Mouse (Mus musculus) urinary bladder, postnatal 4 days (tissue): Measurements from ENCODE around the gene Sars2.
A peak's percentile ranks its signal among the peaks of the same experiment; 100 is the strongest.

Experiments used
- DNase-seq, 2 experiments: peaks; one replicate each; pipeline ENCODE4 v3.0.0; 2021 to 2022; ENCODE audit warnings: low spot score in 2 of 2

Gene Sars2

DNA sequence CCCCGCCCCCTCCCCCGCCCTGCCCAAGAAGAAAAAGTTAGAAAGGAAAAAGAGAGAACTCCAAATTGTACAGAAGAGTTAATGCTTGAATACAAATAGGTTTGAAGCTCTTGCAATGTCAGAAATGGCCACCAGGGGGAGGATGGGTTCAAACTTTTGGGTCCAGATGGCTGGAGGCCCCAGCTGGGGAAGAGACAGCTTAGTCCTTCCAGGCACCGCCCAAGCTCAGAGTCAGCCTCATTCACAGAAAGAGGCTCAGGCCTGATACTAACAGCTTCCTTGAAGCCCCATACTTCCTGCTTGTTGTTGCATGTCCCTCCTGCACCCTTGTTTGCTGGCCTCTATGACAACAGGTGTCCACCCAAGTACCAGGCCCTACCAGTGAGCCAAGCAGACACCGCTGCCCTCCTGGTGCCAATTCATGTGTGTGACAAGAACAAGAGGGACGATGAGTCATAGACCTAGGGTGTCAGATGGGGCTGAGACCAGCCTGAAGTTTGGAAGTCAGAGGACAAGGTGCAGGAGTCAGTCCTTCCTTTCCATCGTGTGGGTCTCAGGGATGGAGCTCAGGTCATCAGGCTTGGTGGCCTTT, 38.4 kb downstream of the Sars2 start:
- peak; percentile 83 to 93 for DNase-seq

DNA sequence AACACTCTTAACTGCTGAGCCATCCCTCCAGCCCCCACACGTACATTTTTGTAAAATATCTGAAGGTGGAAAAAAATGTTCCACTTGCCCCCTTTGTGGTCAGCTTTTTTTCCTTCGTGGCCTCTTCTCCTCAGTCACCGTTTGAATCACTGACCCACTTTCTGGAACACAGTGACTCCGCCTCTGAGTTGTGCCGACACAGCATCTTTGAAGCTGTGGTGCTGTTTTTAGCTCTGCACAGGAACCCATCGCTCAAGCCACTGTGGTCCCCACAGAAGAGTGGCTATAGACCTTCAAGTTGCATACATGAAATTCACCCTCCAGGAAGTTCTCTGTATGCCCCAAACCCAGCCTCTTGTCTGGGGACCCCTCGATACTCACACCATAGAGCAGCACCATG, 39.1 kb downstream of the Sars2 start:
- no peak for DNase-seq

DNA sequence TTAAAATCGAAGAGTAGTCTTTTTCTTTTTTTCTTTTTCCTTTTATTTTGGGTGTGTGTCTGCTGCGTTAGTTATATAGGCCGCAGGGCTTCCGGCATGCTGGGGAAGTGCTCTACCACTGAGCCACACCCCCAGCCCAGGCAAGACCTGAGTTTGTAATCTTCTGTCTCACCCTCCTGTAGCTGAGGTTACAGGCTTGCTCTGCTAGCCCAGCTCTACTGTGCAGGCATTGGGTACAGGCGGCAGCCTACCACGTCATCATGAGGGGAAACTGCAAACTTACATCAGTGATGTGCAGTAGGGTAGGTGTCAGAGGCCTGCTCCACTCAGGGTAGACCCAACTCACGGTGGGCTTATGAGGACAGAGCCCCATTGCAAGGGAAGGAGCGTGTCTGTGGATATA, 39.5 kb downstream of the Sars2 start:
- DNase-seq = no peak

DNA sequence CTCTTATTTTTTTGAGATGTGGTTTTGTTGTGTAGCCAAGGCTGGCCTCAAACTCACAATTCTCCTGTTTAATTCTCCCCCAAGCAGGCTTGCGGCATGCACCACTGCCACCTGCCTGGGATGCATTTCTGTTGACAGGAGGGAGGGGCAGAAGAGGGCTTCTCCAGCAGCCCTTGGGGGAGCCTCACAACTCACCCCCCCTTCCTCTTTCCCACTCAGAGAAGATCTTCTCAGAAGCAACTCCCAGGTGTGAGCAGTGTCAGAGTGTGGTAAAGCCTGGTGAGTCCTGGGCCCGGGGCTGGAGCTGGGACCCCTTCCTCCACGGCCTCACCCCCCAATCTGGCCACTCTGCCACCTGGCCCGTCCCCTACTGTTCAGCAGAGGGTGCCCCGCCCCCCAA, 43.4 kb downstream of the Sars2 start:
- DNase-seq = no peak

DNA sequence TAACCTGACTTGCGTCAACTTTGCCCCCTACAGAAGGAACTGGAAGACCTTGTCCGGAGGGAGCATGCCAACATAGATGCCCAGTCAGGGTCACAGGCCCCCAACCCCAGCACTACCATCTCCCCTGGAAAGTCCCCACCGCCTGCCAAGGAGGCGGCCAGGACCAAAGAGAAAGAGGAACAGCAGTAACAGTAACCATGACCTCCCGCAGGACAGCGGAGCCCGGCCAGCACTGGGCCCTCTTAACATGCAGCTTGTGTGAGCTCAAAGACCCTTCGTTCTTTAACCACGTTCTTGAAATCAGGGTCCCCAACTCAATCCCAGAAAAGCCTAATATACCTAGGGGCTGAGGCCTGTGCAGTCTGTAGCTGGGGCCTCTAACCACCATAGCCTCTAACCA, 46.1 kb downstream of the Sars2 start:
- no peak for DNase-seq

DNA sequence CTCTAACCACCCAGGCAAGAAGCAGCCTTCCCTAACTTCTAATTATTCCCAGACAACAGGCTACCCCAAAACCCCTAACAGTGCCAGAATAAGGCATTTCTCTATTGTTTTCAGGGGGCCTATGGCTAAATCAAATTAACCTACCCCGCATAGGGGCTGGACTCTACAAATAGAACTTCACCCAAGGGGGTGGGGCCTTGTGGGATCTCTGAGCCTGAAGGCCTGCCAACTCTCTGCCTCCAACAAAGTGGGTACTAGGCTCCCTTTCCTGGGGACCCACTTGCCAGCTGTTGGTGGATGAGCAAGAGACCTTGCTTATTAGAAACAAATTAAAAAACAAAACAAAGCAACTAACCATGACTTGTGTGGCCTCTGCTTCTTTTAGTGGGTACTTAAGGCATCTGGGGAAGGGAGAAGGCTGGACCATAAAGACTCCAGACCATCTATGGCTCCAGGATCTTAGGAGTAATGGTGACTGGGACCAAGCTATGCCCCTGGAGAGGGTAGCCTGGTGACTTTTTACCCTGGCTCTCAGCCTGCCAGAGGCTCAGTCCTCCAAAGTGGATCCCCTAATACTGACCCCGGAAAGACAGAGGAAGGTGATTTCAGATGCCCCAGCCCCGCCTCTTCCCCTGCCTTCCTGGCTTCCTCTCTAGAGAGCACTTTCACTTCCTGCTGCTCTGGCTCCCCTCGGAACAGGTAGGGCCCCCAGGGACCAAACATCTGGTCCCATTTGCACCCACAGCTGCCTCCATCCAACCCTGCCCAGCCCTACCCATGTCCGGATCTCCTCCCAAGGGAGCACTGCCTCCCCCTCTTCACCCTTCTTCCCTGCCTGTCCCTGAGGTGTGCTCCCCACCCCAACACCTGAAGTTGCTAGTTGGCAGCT, 46.8 kb downstream of the Sars2 start, which contains the start of gene Rinl:
TSS of gene Rinl (plus strand) at position 663 of the 889 bp plus-strand sequence.
- DNase-seq = no peak

DNA sequence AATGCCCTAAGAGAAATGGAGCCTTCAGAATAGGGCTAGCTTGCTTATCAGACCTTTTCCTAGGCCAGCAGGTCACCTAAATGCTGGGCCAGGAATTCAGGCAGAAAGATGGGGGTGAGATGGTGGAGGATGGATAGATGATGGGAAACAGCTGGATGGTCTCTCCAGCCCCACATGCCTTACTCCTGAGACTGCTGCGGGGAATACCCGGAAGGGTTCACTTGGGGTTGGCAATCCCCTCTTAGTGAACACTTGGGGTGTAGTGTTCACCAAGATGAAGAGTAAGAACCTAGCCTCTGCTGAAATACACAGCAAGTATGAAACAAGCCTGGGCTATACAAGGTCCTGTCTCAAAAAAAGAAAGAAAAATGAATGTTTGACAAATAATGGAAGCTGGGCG, 47.4 kb downstream of the Sars2 start:
- DNase-seq = no peak

DNA sequence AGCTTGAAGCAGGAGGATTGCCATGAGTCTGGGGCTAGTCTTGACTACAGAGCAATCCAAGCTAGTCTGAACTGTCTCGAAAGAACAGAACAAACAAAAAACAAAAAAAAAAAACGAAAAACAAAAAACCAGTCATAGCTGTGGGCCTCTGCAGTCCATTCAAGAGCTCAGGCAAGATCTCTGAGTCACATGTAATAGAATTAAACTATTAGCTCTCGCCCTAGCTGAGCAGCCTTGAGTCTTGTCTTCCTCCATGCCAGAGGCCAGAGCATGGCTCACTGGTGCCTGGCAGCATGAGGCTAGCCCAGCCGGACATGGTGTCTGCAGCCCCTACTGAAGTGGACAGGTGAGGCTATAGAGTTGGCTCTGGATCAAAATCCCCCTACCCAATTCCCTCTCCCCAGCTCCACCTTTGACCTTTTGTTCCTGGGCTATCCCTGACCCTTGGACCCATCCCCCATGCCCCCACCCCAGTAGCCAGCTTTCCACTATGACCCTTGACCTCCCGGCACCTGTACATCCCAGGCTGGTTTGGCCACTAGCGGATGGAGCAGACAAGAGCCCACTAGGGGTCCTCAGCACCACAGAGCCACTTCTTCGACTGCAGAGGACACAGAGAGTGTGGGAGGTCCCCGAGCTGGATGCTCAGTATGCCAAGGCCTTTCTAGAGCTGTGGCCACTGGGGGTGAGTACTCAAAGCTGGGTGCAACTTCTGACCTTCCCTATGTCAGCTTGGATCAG, 48.4 kb downstream of the Sars2 start:
- DNase-seq = no peak

DNA sequence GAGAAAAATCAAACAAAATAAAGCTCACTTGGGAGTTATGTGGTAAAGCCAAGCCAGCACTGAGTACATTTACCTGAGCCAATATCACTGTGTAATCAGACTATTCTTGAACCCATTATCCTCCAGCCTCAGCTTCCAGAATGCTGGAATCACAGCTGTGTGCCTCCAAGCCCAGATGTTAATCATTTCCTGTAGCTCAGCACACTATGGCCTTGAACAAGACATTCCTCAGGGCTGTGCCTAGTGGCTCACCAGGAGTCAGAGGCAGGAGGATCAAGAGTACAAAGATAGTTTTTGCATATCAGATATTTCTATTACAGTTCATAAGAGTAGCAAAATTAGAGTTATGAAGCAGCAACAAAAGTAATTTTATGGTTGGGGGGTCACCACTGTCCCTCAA, 49.9 kb downstream of the Sars2 start:
- DNase-seq = no peak

DNA sequence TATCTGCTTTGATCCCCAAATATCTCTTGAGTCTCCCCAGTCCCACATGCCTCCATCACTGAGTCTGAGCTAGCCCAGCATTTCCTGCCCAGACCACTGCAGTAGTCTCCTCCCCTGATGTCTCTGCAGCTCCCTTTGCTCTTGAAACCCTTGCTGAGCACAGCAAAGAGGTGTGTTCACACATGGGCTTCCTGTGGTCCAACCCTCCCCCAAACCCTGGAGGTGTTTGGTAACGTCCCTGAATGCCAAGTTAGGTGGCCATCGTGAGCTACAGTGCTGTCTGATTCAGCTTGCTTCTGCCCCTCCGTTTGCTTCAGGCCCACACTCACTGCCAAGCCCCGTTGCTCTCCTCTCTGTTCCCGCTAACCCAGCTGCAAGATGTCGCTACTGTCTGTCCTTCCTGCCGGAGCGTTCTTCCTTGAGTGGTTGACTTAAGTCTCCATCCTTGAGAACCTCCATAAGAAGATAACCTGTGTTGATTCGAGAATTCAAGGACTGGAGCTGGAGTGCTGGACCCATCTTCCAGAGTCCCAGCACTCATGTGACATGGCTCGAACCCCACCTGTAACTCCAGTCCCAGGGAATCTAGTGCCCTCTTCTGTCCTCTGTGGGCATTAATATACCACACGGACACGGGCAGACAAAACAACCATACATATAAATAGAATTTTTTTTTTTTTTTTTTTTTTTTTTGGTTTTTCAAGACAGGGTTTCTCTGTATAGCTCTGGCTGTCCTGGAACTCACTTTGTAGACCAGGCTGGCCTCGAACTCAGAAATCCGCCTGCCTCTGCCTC, 50.8 kb downstream of the Sars2 start:
- DNase-seq = no peak

DNA sequence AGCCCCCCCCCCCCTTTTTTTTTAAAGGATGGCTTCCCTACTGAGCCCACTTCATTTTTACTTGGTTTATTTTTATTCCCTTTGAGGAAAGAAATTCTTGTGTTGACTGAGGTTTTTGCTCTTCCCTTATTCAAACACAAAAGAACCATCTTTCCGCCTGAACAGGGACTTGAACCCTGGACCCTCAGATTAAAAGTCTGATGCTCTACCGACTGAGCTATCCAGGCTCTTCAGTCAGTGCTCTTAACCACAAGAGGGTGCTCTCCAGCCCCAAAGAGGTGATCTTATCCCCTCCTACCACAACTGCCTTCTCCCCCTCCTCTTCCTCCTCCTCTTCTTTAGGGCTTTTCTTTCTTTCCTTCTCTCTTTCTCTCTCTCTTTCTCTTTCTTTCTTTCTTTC, 52.0 kb downstream of the Sars2 start:
- DNase-seq = no peak

DNA sequence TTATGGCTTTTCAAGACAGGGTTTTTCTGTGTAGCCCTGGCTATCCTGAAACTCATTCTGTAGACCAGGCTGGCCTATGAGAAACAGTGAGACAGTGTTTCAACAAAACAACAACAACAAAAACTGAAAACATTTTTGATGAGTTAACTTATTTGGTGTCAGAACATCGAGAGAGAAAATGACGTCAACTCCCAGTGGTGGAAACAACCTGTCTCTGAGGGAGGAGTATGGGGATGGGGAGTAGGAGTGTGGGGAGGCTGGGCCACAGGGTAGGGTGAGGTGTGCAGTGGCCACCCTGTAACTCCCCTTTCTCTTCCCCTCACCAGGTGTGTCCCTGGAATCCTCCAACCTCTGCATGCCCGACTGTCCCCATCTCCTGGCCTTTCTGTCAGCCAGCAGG, 52.7 kb downstream of the Sars2 start:
- DNase-seq = no peak

DNA sequence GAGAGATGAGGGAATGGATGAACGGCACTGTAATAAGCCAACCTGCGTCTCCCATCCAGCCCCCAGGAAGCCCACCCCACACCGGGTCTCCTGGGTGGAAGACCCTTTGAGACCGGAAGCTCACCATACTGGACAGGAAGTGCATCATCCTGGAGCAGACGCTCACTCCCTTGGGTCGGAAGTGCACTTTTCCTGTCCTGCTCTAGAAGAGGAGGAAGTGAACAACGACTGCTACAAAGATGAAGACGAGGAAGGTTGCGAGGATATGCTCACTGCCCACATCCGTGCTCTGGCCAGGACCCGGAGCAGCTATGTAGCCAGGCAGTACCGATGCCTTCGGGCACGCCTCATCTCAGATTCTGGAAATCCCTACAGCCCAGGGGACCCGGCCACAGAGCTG, 54.0 kb downstream of the Sars2 start:
- DNase-seq = no peak

DNA sequence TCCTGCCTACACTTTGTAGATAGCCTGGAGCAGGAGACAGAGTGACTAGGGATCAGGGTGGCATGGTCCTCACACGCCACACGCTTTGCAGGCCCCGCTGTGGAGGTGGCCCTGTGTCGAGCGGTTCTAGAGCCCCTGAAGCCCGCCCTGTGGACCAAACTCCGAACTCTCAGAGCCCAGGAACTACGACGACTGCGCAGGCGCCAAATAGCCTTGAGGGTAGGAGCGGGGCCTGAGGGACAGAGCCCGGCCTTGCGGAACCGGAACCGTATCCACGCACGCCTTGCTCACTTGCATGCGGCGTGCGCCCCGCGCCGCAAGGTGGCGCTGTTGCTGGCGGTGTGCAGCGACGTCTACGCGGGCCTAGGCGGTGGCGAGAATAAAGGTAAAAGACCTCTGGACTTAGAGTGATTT, 54.8 kb downstream of the Sars2 start:
- DNase-seq = peak; percentile 80 to 84

DNA sequence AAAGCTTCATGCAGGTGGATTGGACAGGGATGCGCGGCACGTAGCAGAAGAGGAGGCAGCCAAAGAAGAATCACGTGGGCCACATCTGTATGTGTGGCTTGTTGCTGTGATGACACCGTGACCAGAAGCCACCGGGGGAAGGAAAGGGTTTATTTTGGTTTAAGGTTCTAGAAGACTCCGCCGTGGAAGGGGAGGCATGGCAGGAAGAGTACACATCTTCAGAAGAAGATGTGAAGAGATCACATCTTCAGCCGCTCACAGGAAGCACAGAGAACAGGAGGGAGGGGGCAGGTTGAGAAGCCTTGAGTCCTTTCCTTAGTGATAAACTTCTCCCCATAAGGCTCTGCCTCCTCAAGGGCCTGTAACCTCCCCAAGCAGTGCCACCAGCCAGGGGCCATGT, 58.2 kb downstream of the Sars2 start:
- DNase-seq = no peak

DNA sequence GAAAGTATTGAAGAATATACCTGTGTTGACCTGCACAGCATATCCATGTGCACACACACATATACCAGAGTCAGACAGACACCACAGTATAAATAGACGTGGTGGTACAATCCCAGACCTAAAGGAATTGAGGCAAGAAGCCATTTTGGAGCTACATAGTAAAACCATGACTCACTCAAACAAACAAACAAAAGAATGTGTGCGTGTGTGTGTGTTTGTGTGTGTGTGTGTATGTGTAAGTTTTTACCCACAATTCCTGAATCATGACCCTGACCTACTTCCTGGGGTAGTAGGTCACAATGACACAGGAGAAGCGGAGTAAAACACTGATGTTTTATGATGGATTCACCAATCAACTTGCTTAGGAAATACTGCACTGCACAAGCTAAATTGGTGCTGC, 59.7 kb downstream of the Sars2 start:
- DNase-seq = no peak

DNA sequence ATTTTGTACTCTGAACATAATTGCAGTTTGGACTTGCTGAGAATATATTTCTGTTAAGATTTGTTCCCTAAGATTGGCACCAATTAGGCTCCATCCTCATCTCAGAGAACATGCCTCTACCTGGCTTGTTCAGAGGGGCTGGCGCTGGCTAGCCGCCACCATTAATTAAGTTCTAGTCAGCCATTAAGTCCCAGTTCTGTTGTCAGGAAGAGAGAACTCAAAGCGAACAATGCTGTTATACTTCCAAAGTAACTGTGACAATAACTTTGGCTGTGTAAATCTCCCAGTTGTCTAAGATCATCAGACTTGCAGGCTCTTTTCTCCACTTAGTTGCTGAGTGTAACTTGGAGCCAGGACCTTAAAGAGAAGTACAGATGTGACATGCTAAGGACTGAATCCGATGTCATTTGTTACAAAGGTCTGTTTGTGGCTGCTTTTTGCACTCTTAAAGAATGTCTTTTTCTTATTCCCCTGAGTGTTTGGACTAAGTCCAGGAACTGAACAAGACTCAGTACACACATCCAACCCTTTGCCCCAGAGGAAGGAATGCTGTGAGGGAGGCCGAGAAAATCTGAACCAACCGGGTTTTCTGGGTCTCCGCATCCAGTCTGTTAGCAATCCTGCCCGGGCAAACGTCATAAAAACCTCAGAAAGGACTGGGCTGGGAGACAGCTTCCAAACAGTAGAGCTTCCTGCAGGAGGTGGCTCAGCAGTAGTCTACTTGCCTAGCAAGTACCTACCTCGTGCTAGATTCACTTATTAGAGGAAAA, 60.3 kb downstream of the Sars2 start:
- DNase-seq = peak in 1 of 2 experiments; percentile 69

DNA sequence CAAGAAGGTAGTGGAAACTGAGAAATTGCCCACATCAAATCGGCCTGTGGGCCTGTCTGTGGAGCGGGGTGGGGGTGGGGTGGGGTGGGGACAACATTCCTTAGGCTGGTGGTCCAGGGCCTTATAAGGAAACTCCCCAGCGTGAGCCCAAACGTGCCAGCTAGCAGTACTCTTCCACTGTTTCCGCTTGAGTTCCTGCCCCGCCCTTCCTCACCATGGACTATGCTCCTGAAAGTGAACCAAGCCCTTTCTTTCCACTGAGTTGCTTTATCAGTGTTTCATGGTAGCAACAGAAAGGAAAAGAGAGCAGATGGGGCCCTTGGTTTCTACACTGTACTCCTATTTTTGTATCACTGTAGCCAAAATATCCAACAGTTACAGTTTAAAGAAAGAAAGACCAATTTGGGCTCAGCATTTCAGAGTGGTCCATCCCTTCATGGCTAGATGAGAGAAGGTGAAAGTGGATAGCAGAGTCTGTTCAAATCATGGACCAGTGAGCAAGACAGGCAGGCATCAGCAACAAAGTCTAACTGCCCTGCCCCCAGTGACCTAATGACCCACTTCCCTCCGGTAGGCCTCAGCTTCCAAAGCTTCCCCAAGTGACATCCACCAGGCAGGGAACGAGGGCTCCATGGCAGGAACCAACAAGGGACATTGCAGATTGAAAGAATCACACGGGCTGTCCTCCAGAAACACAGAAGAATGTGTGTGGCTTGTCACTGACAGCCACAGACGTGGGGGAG, 61.2 kb downstream of the Sars2 start:
- DNase-seq = no peak
